Mouse (Mus musculus): ENCODE data around the gene Wfdc21. TPM values are rescaled to one million over a fixed set of nuclear protein-coding genes. Genes with fewer than 3 reads are reported as not detected.

Wfdc21 gene
- polyA plus RNA-seq, 1 experiment from 2014 or later: 1.7 TPM

DNA sequence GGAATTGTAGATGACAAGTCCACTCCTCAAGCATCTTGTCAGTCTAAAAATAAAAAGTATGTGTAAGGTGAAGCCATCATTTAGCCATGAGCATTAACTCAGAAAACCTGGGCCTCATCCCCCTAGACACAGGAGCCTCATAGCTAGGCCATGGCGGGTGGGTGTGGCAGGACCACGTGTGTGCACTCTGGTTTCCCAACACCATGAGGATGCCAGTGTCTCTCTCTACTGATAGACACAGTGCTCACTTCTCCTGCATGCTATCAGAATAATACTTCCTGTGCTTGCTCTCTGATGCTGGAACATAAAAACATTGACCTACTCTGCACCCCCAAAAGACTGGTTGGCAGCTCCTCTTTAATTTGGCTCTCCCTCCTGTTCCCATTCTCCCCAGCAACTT, 10.9 kb upstream of the Wfdc21 start:
- ATAC-seq (ENCODE audit: borderline replicate concordance, extremely low read depth, low FRiP score, low TSS enrichment): no peak
- H3K4me3 ChIP-seq: no peak overlapping the region
- H3K27me3 ChIP-seq: no peaks in the 10 kb centered on the region
- peaks cover 7% of the 10 kb centered on the region; the same call in 1 of the 2 replicates for H3K4me1 ChIP-seq
- H3K9ac ChIP-seq: no peak overlapping the region
- no peaks in the 10 kb centered on the region for H3K9me3 ChIP-seq
- no peak overlapping the region for H3K27ac ChIP-seq
- no peak overlapping the region for H3K4me2 ChIP-seq
- H3K36me3 ChIP-seq: no peaks in the 10 kb centered on the region
- 59% methylated on average over 2 of the region's 2 CpGs for WGBS

DNA sequence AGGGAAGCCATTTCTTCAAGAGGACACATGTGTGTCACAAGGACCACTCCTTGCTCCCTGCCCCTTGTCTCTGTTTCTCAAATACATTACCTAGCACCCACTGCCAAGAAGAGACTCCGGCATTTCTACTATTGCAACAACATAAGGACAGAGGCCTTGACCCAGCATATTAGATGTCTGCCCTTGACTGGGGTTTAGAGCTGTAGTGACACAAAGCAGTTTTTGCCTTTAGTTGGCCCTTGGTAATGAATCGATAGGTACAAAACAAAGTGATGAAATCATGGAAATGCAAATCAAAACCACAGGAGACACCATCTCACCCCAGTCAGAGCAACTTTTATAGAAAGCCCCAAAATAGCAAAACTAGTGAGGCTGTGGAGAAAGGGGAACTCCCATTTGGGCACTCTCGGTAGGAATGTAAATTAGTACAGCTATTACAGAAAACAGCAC, 9.6 kb upstream of the Wfdc21 start:
- 71% methylated on average over 3 of the region's 3 CpGs for WGBS
- Histone ChIP-seq H3K9ac (no peak overlapping the region), H3K4me2 (no peak overlapping the region), H3K4me3 (no peak overlapping the region), H3K4me1 (peaks cover 11% of the 10 kb centered on the region; the same call in 1 of the 2 replicates), H3K27ac (no peak overlapping the region), H3K36me3 (no peaks in the 10 kb centered on the region), H3K27me3 (no peaks in the 10 kb centered on the region), H3K9me3 (no peaks in the 10 kb centered on the region)
- ATAC-seq (ENCODE audit: borderline replicate concordance, extremely low read depth, low FRiP score, low TSS enrichment): no peak

GRCm38 (mm10) chr11:83739241-83739640, 7.5 kb upstream of the Wfdc21 start:
- Histone ChIP-seq H3K27me3 (no peaks in the 10 kb centered on the region), H3K4me2 (no peak overlapping the region), H3K36me3 (no peaks in the 10 kb centered on the region), H3K9me3 (no peaks in the 10 kb centered on the region), H3K27ac (no peak overlapping the region), H3K9ac (no peak overlapping the region), H3K4me1 (peaks cover 11% of the 10 kb centered on the region; the same call in 1 of the 2 replicates), H3K4me3 (no peak overlapping the region)
- 21% methylated on average over 5 of the region's 5 CpGs for WGBS
- no peak for ATAC-seq (ENCODE audit: borderline replicate concordance, extremely low read depth, low FRiP score, low TSS enrichment)

GRCm38 (mm10) chr11:83740443-83740991, 6.2 kb upstream of the Wfdc21 start:
- H3K4me1 ChIP-seq: peaks cover 11% of the 10 kb centered on the region; the same call in 1 of the 2 replicates
- no peak overlapping the region for H3K9ac ChIP-seq
- H3K36me3 ChIP-seq: no peaks in the 10 kb centered on the region
- H3K9me3 ChIP-seq: no peaks in the 10 kb centered on the region
- peak; percentile 80; the same call in 1 of the 2 replicates for ATAC-seq (ENCODE audit: borderline replicate concordance, extremely low read depth, low FRiP score, low TSS enrichment)
- H3K4me3 ChIP-seq: no peak overlapping the region
- no peak overlapping the region for H3K4me2 ChIP-seq
- WGBS: 47% methylated on average over 4 of the region's 4 CpGs
- H3K27ac ChIP-seq: peak overlapping the region; percentile 72
- no peaks in the 10 kb centered on the region; the same call in 1 of the 2 replicates for H3K27me3 ChIP-seq

DNA sequence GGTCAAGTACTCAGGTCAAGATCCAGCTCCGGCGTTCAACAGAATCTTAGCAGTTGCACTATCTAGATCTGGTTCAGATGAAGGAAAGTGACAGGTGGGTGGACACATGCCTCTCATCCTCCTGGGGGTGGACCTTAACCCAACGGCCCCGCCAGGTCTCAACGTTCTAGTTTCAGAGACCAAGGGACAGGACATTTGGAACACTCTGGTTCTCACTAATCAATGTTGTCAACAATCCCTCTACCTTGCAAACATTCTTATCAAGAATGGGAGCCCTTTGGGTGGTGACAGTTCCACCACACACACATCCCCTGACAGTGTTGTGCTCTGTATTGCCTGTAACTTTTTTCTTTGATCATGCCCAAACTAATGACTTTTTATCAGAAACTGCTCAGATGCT, 4.9 kb upstream of the Wfdc21 start:
- H3K4me2 ChIP-seq: no peak overlapping the region
- ATAC-seq (ENCODE audit: borderline replicate concordance, extremely low read depth, low FRiP score, low TSS enrichment): no peak
- H3K4me1 ChIP-seq: peaks cover 11% of the 10 kb centered on the region; the same call in 1 of the 2 replicates
- no peaks in the 10 kb centered on the region for H3K9me3 ChIP-seq
- no peak overlapping the region for H3K27ac ChIP-seq
- peaks cover 2% of the 10 kb centered on the region for H3K27me3 ChIP-seq
- no peak overlapping the region for H3K9ac ChIP-seq
- no peak overlapping the region for H3K4me3 ChIP-seq
- no peaks in the 10 kb centered on the region for H3K36me3 ChIP-seq
- WGBS: 47% methylated on average over 5 of the region's 5 CpGs

GRCm38 (mm10) chr11:83742731-83743355, 3.9 kb upstream of the Wfdc21 start:
- H3K9me3 ChIP-seq: no peaks in the 10 kb centered on the region
- peaks cover 11% of the 10 kb centered on the region; the same call in 1 of the 2 replicates for H3K4me1 ChIP-seq
- no peak for ATAC-seq (ENCODE audit: borderline replicate concordance, extremely low read depth, low FRiP score, low TSS enrichment)
- H3K4me3 ChIP-seq: no peak overlapping the region
- peaks cover 4% of the 10 kb centered on the region for H3K27me3 ChIP-seq
- peak overlapping the region; percentile 18; the same call in 1 of the 2 replicates for H3K27ac ChIP-seq
- no peak overlapping the region for H3K4me2 ChIP-seq
- H3K36me3 ChIP-seq: no peaks in the 10 kb centered on the region
- 63% methylated on average over 9 of the region's 9 CpGs for WGBS
- no peak overlapping the region for H3K9ac ChIP-seq

DNA sequence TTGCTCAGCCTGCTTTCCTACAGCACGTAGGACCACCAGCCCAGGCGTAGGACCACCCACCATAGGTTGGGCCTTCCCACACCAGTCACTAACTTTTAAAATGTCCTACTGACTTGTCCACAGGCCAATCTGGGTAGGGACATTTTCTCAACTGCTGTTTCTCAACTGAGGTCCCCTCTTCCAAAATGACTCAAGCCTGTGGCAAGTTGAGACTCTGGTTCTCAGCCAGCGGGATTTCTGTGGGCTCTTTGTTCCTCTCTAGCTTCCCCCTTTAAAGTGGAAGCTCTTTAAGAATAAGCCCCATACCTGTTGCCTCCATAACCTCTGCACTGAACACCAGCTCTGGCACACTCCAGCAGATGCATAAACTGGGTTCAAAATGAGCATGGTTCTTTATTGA, 3.2 kb upstream of the Wfdc21 start:
- Histone ChIP-seq H3K27ac (no peak overlapping the region), H3K9ac (no peak overlapping the region), H3K4me2 (no peak overlapping the region), H3K4me3 (no peak overlapping the region), H3K9me3 (no peaks in the 10 kb centered on the region), H3K27me3 (peaks cover 4% of the 10 kb centered on the region), H3K4me1 (peaks cover 11% of the 10 kb centered on the region; the same call in 1 of the 2 replicates), H3K36me3 (no peaks in the 10 kb centered on the region)
- ATAC-seq (ENCODE audit: borderline replicate concordance, extremely low read depth, low FRiP score, low TSS enrichment): no peak
- 77% methylated on average over 3 of the region's 3 CpGs for WGBS

GRCm38 (mm10) chr11:83746152-83746551, 588 bp upstream of the Wfdc21 start:
- H3K27ac ChIP-seq: no peak overlapping the region
- no peak for ATAC-seq (ENCODE audit: borderline replicate concordance, extremely low read depth, low FRiP score, low TSS enrichment)
- H3K9me3 ChIP-seq: no peaks in the 10 kb centered on the region
- no peak overlapping the region for H3K9ac ChIP-seq
- peaks cover 8% of the 10 kb centered on the region for H3K27me3 ChIP-seq
- H3K4me3 ChIP-seq: no peak overlapping the region
- no peak overlapping the region for H3K4me2 ChIP-seq
- H3K36me3 ChIP-seq: no peaks in the 10 kb centered on the region
- H3K4me1 ChIP-seq: peaks cover under 1% of the 10 kb centered on the region; the same call in 1 of the 2 replicates
- 47% methylated on average over 4 of the region's 4 CpGs for WGBS

DNA sequence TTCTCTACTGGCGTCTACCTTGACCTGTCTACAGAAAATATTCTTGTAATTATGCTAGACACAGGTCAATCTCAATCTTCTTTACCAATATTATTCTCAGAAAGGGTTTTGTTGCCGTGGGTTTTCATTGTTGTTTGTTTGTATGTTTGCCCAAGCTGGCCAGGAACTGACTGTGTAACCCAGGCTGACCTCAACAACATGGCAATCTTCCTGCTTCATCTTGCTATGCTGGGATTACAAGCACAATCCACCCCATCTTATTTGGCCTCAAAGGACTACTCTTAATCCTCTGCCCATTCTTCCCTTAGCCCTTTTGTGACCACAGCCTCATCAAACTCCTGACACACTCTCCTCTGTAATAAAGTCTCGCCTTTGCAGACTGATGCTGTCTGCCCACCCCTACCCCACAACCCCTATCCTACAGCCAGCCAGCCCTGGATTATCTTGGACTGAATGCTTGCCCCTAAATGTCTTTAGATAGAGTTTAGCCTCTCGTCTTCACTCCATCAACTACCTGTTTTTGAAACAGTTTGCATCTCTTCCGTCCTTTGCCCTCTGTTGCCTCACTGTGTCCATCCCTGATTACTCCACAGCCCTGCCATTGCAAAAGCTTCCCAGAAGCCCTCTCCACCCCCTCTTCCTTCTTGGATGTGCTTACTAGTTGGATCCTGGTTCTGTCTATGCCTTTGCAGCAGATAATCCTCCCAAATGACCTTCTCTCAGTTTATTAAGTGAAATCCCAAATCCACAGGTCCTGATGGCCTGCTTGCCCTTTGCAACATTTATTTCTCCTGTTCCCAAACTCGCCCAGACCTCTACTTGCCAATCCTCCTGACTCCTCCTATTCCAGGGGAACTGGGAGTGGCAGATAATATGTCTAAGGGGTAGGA, 881 bp downstream of the Wfdc21 start:
- Histone ChIP-seq H3K9me3 (no peaks in the 10 kb centered on the region), H3K4me1 (no peaks in the 10 kb centered on the region), H3K9ac (no peak overlapping the region), H3K27ac (no peak overlapping the region), H3K4me3 (no peak overlapping the region), H3K27me3 (peaks cover 21% of the 10 kb centered on the region), H3K4me2 (no peak overlapping the region), H3K36me3 (no peaks in the 10 kb centered on the region)
- whole genome bisulfite sequencing: 59% methylated on average over 6 of the region's 6 CpGs
- no peak for ATAC-seq (ENCODE audit: borderline replicate concordance, extremely low read depth, low FRiP score, low TSS enrichment)

DNA sequence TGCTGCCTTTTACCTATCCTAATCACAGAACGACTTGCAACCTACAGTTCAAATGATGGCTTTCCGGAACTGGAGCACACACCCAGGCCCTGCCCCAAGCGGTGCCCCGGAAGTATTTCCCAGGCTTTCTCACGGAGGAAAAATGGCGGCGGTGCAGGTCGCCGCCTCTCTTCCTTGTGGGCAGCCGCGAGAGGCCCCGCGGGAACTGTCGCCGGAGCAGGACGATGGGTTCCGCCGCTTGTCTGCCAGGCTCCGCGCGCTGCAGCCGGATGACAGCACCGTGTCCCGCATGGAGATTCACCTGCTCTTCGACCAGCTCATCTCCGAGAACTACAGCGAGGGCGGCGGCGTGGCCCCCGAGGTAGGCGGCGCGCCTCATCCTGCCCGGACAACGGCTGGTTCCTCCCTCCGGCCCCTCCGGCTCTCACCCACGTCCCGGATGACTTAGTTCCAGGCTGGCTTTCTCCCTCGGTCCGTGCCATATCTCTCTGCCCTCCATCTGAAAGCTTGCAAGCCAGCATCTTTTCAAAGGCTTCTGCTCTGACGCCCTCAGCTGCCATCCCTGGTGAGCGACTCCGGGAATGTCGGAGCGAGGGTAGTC, 6.9 kb downstream of the Wfdc21 start, which contains the start of gene Heatr6:
Heatr6 (plus strand) TSS at position 116 of the 601 bp plus-strand sequence.
- ATAC-seq (ENCODE audit: borderline replicate concordance, extremely low read depth, low FRiP score, low TSS enrichment): peak; percentile 95
- H3K4me3 ChIP-seq: peak within 1 kb of the TSS; percentile 81
- H3K9me3 ChIP-seq: no peaks in the 10 kb centered on the region
- peaks cover 18% of the 10 kb centered on the region; the same call in 1 of the 2 replicates for H3K27me3 ChIP-seq
- peak within 1 kb of the TSS; percentile 82 for H3K27ac ChIP-seq
- peak within 1 kb of the TSS; percentile 75 for H3K9ac ChIP-seq
- H3K4me2 ChIP-seq: peak within 1 kb of the TSS; percentile 57
- WGBS: under 1% methylated on average over 47 of the region's 47 CpGs
- peaks cover 13% of the 10 kb centered on the region for H3K4me1 ChIP-seq
- peaks cover 28% of the 10 kb centered on the region for H3K36me3 ChIP-seq

- no peak for ATAC-seq (ENCODE audit: borderline replicate concordance, extremely low read depth, low FRiP score, low TSS enrichment)
- 5% methylated on average over 8 of the region's 8 CpGs for WGBS
These were observed 7.5 kb downstream of the Wfdc21 start for GRCm38 (mm10) chr11:83754227-83754626.

More at GRCm38 (mm10) chr11:83754227-83754626, 7.5 kb downstream of the Wfdc21 start:
- Histone ChIP-seq H3K36me3 (peaks cover 33% of the 10 kb centered on the region), H3K4me1 (peaks cover 13% of the 10 kb centered on the region), H3K4me3 (peak overlapping the region; percentile 81), H3K9me3 (no peaks in the 10 kb centered on the region), H3K27ac (peak overlapping the region; percentile 82; the same call in 1 of the 2 replicates), H3K4me2 (peak overlapping the region; percentile 57), H3K9ac (peak overlapping the region; percentile 75), H3K27me3 (peaks cover 14% of the 10 kb centered on the region; the same call in 1 of the 2 replicates)

Measured in lung, embryonic 15.5 days (tissue).